Mouse (Mus musculus) olfactory bulb, adult 2 months (tissue): Measurements from ENCODE around the gene Ftsj3.

Experiments used
- CTCF ChIP-seq: fragments of 200-500 bp; IDR thresholded peaks from 2 replicates; pipeline ENCODE4 v1.5.1; 2012; ENCODE audit warnings: low read depth, mild to moderate bottlenecking, low read length, moderate library complexity; ENCODE audit not compliant: insufficient read depth
- POLR2A ChIP-seq: fragments of 200-500 bp; IDR thresholded peaks from 2 replicates; pipeline ENCODE4 v1.6.1; 2012; ENCODE audit warnings: mild to moderate bottlenecking, low read depth, low read length, moderate library complexity; ENCODE audit not compliant: insufficient read depth

DNA sequence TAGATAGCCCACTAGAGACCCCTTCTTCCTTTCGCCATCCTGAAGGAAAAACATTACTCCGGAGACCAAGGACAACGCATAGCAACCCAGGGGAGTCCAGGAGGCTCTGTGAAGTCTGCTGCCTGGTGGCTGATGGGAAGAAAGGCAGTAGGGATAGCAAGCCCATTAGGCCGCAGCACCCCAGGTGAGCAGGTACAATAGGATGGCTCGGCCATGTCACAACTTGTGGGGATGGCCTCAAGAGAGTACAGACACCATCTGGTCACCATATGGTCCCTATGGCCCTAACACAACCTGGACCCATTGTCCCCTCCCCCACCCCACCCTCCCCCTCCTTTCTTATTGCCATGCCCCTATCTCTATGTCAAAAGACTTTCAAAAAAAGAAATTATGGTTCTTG, 12.0 kb upstream of the Ftsj3 start:
- TF ChIP-seq POLR2A: no peak
- no peak for TF ChIP-seq CTCF
